Mouse (Mus musculus) frontal cortex, postnatal 10 days (tissue): Measurements from ENCODE around the gene Prr13.

Experiments
- DNase-seq, 2 experiments: peaks; one replicate each; pipeline ENCODE4 v3.0.0; 2022; ENCODE audit warnings: low spot score in 2 of 2, mixed read lengths in 1 of 2

The Prr13 gene

DNA sequence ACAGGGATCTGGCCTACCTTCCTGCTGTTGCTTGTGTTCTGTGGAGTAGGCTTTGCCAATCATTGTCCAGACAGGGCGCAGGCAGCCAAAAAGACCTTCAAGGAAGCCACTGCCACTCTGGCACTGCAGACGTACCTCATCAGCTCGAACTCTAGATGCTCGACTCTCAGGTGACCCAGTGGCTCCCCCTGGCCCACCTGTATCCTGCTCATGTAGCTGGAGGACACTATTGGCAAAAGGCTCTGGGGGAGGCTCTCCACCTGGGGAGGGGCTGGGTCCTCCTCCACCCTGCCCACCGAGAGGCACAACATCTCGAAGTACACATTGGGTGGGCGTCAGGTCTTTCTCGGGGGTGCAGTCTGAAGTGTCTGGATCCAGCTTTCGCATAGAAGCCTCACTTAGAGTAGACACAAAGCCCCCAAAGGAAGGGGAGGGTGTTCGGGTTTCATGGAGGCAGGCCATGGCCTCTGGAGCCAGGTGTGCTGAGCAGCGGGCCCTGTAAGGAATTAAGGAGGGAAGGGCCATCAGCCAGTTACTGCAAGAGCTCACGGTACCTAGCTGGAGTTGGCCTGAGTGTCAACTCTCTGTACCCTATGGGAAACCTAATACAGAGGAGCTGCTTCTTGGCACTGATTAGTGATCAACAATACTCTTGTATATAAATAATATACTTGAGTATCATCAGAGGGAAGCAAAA is 46.4 kb downstream of the Prr13 start:
- no peak for DNase-seq

- no peak for DNase-seq
Measured at GRCm38 (mm10) chr15:102505770-102506463, 47.1 kb downstream of the Prr13 start.

- DNase-seq = no peak
Measured at GRCm38 (mm10) chr15:102506464-102506830, 47.6 kb downstream of the Prr13 start.

GRCm38 (mm10) chr15:102506864-102507263 is 48.0 kb downstream of the Prr13 start:
- no peak for DNase-seq

DNA sequence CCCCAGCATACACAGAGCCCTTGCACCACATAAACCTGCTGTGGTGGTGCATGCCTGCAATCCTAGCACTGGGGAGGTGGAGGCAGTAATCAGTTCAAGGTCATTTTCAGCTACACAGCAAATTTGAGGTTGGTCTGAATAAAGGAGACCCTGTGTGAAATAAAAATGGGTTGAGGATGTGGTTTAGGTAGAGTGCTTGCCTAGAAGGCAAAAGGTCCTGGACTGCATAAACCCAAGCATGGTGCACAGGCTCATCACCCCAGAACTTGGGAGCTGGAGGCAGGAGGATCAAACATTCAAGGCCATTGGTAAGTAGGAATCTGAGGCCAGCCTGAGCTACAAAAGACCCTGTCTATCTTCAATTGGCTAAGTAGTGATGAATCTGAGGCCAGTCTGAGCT is 48.7 kb downstream of the Prr13 start:
- no peak for DNase-seq

GRCm38 (mm10) chr15:102508336-102508735 is 49.5 kb downstream of the Prr13 start:
- DNase-seq = no peak

DNA sequence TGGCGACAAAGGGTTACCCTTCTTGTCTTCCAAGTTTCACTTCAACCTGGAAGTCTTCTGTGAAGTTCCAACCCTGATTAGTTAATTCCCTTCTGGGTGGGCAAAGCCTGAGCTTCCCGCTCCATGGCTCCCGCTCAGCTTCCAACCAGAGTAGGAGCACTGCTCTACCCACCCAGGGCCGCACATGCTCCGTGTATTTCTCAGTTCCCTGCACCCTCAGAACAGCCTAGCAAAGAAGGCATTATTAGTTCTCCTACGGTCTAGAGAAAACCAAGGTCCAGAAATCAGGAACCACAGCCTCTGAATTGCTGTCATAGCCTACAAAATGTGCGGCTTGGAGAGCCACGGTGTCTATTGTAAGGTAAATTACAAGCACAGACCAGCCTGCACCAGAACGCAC is 51.3 kb downstream of the Prr13 start:
- DNase-seq = no peak

GRCm38 (mm10) chr15:102510590-102511284 is 51.9 kb downstream of the Prr13 start:
- DNase-seq = peak; percentile 91 to 92

DNA sequence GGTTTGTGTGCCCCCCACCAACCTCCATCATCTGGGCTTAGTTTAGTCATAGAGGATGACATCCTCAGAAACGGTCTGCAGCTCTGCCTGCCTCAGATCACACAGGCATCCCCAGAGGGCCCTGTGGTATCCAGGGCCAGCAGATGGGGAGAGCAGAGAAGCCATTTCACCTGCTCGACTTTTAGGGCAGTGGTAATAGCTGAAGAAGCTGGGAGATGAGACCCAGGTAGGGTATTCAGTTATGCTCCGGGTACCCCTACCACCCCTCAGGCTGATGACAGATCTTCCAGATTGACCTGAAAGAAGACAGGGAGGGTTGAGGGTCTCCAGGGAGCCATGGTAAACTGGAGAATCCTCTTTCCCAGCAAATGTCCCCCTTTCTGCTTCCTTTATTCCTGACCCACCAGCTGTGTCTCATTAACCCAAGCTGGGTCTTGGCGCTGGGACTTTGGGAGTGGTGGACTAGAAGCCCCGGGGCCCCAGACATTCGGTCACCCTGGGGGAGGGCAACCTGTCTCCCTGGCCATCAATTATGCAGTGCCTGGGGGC is 52.5 kb downstream of the Prr13 start:
- DNase-seq = no peak

- DNase-seq = no peak
Measured at GRCm38 (mm10) chr15:102512010-102512409, 53.2 kb downstream of the Prr13 start.
